Mouse (Mus musculus): ENCODE data around the gene Pi4k2a. TPM values are rescaled to one million over a fixed set of nuclear protein-coding genes. Genes with fewer than 3 reads are reported as not detected.

Gene Pi4k2a
- polyA plus RNA-seq (2017; shearing (Covaris generic)), result 10 to 100 TPM; 32.6 to 35.0 TPM

DNA sequence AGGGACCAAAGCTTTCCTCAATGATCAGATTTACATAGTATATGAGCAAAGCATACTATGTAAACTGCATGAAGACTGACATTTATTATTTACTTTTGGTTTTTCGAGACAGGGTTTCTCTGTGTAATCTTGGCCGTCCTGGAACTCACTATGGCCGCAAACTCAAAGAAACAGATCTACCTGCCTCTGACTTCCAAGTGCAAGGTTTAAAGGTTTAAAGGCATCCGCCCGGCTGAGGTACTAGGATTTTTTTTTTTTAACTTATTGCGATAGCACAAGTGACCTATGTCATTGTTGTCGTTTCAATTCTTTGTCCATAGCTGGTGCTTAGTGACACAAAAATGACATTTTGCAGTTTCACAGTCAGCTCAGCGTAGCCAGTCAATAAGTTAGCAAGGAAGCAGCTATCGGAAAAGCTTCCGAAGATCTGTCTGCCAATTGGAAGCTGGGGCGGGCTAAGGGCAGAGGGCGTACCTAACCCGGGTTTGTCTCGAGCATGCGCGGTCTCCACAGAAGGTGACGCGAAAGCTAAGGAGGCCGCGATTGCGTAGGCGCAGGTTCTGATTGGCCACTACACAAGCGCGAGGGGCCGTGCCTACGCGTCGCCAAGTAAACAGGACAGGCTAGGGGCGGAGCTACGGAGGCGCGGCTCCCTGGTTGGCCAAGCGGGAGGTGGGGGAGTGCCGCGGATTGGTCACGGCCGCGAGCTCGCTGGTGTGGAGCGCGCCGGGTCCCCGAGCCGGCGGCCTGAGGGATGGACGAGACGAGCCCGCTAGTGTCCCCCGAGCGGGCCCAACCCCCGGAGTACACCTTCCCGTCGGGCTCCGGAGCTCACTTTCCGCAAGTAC is at the start of gene Pi4k2a:
Gene Pi4k2a (plus strand): TSS at position 723 of the 848 bp plus-strand sequence.

DNA sequence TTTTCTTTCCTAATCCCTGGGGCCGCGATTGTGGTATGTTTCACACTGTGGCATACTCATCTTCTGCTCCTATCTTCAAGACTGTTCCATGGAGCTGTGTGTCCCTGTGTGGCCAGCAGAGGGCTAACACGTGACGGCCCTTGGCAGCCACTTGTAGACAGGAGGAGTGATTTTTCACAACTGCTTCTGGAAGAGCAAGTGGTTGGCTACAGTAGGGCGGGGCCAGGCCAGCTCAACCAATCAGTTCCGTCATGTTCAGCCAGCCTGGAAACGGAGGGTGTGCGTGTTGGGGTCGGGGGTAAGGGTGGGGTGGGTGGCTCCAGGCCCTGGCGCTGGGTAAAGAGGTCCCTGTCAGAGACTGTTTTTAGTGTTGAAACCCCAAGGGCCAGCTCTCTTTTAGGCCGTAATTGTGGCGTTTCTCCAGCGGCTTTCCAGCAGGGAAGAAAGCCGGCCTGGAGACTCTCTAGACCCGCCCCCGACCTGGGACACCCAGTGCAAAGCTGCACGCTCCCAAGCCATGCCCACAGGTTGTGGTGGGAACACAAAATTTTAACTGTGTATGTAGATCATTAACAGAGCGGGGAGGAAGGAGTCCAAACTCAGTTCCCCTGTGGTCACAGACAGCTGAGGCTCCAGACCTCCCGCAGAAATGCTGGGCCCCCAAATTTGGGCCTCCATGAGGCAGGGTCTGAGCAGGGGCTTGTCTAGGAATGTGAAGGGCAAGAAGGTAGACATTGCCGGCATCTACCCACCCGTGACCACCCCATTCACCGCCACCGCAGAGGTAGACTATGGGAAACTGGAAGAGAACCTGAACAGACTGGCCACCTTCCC is 44.8 kb upstream of the Pi4k2a start, which contains the start of gene Hoga1:
Gene Hoga1 (plus strand): TSS at position 342 of the 834 bp plus-strand sequence.

DNA sequence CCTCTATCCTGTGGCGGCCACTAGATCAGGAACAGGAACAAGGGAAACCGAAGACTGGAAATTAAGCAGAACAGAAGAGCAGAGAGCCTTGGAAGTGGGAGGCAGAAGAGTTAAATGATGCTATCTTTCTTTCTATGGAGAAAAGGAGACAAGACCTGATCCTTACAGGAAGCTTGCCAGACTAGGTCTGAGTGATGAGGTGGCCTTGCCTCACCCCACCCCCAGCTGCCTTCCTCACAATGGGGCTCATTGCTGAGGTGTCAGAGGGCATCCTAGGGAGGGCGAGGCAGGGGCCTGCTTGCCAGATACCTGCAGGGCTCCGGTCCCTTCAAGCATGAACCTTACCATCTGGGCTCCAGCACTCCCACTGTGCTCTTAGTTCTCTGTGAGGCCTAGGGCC is 38.3 kb upstream of the Pi4k2a start, which contains the start of gene 4933411K16Rik:
Gene 4933411K16Rik (plus strand): TSS at position 301 of the 400 bp plus-strand sequence.

DNA sequence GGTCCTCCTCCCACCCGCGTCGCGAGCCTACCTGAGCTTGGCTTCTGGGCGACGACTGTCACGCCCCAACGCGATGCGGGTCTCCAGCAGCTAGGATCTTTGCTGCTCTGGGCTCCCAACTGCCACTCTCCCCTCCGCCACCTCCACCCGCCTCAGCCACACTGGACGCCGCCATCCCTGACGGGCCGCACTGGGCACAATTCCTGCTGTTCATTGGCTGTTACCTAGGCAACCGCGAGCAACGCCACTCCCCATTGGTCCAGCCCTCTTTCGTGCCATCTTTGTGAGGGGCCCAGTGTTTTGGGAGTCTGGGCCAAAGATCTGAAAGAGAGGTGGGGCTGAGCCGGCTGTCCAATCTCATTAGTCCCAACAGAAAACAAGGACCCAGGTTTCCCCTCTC is 4.1 kb upstream of the Pi4k2a start, which contains the start of gene Morn4:
Gene Morn4 (minus strand): TSS at position 192 of the 400 bp plus-strand sequence.

GRCm38 (mm10) chr19:42128787-42129508 is 38.7 kb downstream of the Pi4k2a start, which contains the start of gene Avpi1:
Gene Avpi1, minus strand, starts transcription at chr19:42129059.

DNA sequence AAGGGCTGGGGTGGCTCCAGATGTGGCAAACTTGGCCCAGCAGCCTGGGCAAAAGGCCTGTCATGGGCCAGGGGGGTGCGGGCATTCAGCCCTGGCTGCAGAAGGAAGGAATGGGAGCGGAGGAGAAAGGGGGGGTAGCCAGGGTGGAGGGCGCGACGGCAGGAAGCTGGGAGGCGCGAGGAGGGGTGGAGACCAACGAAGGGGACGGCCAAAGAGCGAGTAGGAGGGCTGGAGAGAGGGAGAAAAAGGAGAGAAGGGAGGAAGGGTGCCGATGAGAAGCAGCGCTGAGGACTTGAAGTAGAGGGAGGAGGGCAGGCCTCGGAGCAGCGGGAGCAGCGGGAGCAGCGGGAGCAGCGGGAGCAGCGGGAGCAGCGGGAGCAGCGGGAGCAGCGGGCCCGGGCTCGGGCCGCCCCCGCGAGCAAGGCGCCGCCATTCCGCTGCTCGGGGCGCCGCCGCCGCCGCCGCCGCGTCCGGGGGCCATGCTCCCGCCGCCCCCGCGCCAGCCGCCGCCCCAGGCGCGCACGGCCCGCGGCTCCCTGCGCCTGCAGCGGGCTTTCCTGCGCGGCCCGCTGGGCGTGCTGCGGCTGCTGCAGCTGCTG is 57.0 kb downstream of the Pi4k2a start, which contains the start of gene Marveld1:
Gene Marveld1 (plus strand): TSS at position 231 of the 599 bp plus-strand sequence.

DNA sequence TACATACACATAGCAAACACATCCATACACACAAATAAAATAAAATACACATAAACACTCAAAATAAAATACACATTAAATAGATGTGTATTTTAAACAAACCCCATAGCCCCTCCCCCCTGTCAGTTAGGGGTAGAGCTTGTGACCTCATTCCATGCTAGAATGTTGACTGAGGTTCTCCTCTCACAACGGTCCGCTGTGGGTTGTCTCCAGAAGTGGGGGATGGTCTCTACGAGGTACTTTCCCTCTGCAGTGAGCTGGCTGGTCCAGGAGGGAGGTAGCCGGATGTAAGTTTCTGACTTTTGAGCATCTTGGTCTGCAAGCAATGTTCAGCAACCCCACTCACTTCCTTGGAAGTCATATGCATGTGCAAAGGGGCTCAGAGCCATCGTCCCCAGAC is 73.5 kb downstream of the Pi4k2a start, which contains the start of gene Zfyve27:
Gene Zfyve27 (plus strand): TSS at position 188 of the 400 bp plus-strand sequence.

Other genes with a start within 250 kb of the Pi4k2a start
- gene Frat2, start 242.3 kb upstream of the Pi4k2a start, polyA plus RNA-seq (2017; shearing (Covaris generic)), result 10 to 100 TPM; 19.6 to 22.9 TPM
- 10 to 100 TPM; 13.5 to 20.8 TPM for gene Rrp12, start 194.3 kb upstream of the Pi4k2a start, polyA plus RNA-seq (2017; shearing (Covaris generic))
- 100 to 1,000 TPM; 125 to 133 TPM for gene Pgam1, start 178.5 kb upstream of the Pi4k2a start, polyA plus RNA-seq (2017; shearing (Covaris generic))
- gene Exosc1, start 157.0 kb upstream of the Pi4k2a start, polyA plus RNA-seq (2017; shearing (Covaris generic)), result 10 to 100 TPM; 66.3 to 84.4 TPM
- 10 to 100 TPM; 56.1 to 71.6 TPM for gene Zdhhc16, start 157.0 kb upstream of the Pi4k2a start, polyA plus RNA-seq (2017; shearing (Covaris generic))
- gene Mms19, start 109.3 kb upstream of the Pi4k2a start, polyA plus RNA-seq (2017; shearing (Covaris generic)), result 10 to 100 TPM; 73.3 to 75.2 TPM
- gene Ubtd1, start 108.7 kb upstream of the Pi4k2a start, polyA plus RNA-seq (2017; shearing (Covaris generic)), result 1 to 10 TPM; 6.4 to 9.0 TPM
- under 1 TPM in 1 of 2 experiments, not detected in 1; 0.26 TPM for gene Ankrd2, start 54.5 kb upstream of the Pi4k2a start, polyA plus RNA-seq (2017; shearing (Covaris generic))
- gene Hoga1, start 44.9 kb upstream of the Pi4k2a start, polyA plus RNA-seq (2017; shearing (Covaris generic)), result under 1 TPM; 0.36 to 0.37 TPM
- gene 4933411K16Rik, start 38.2 kb upstream of the Pi4k2a start, polyA plus RNA-seq (2017; shearing (Covaris generic)), result 1 to 10 TPM in 1 of 2 experiments, under 1 TPM in 1; 0.11 to 1.5 TPM
- 1 to 10 TPM in 1 of 2 experiments, under 1 TPM in 1; 0.43 to 1.1 TPM for gene Morn4, start 4.1 kb upstream of the Pi4k2a start, polyA plus RNA-seq (2017; shearing (Covaris generic))
- gene Avpi1, start 38.6 kb downstream of the Pi4k2a start, polyA plus RNA-seq (2017; shearing (Covaris generic)), result 10 to 100 TPM in 1 of 2 experiments, 1 to 10 TPM in 1; 5.1 to 10.4 TPM
- 10 to 100 TPM; 41.1 to 49.9 TPM for gene Marveld1, start 56.9 kb downstream of the Pi4k2a start, polyA plus RNA-seq (2017; shearing (Covaris generic))
- gene Zfyve27, start 73.5 kb downstream of the Pi4k2a start, polyA plus RNA-seq (2017; shearing (Covaris generic)), result 10 to 100 TPM; 50.9 to 67.9 TPM
- under 1 TPM in 1 of 2 experiments, not detected in 1; 0.15 TPM for gene Sfrp5, start 111.8 kb downstream of the Pi4k2a start, polyA plus RNA-seq (2017; shearing (Covaris generic))
- under 1 TPM; 0.05 to 0.23 TPM for gene Golga7b, start 157.1 kb downstream of the Pi4k2a start, polyA plus RNA-seq (2017; shearing (Covaris generic))